Mouse (Mus musculus): ENCODE measurements around the gene Gm45713. TPM values are rescaled to one million over a fixed set of nuclear protein-coding genes. Genes with fewer than 3 reads are reported as not detected.
"Not testable (repeated sequence)": the region's sequence is repeated elsewhere in the genome, so short reads cannot be mapped to it uniquely, and the experiment has no call there.

Gm45713 gene
- polyA plus RNA-seq, 1 experiment = 0.95 TPM

- TF ChIP-seq MAX (IDR thresholded peaks at IDR 0.05) (no peak), USF1 (IDR thresholded peaks at IDR 0.05; ENCODE audit: low read depth) (no peak), CTCF (IDR thresholded peaks at IDR 0.05; ENCODE audit: control insufficient read depth, insufficient read depth, insufficient read length) (no peak)
- Histone ChIP-seq H3K36me3 (ENCODE audit: control insufficient read depth, insufficient read depth) (no peaks in the 10 kb centered on the region), H3K4me3 (ENCODE audit: insufficient read depth, poor library complexity, severe bottlenecking) (peak overlapping the region; percentile 55), H3K79me2 (ENCODE audit: control insufficient read depth, insufficient read depth) (peaks cover 6% of the 10 kb centered on the region), H3K27me3 (ENCODE audit: control insufficient read depth, insufficient read depth, insufficient read length) (no peaks in the 10 kb centered on the region), H3K79me3 (ENCODE audit: low read depth) (no peaks in the 10 kb centered on the region), H3ac (ENCODE audit: control insufficient read depth, insufficient read length, low read depth) (peak overlapping the region; percentile 85)
Measured at GRCm38 (mm10) chr7:45153586-45153985, 17.6 kb upstream of the Gm45713 start.

GRCm38 (mm10) chr7:45153052-45153451 lies 17.0 kb upstream of the Gm45713 start:
- not testable (repeated sequence) for H3K4me3 ChIP-seq (ENCODE audit: insufficient read depth, poor library complexity, severe bottlenecking); H3K79me3 ChIP-seq (ENCODE audit: low read depth); H3K79me2 ChIP-seq (ENCODE audit: control insufficient read depth, insufficient read depth); H3K36me3 ChIP-seq (ENCODE audit: control insufficient read depth, insufficient read depth); H3K27me3 ChIP-seq (ENCODE audit: control insufficient read depth, insufficient read depth, insufficient read length); H3ac ChIP-seq (ENCODE audit: control insufficient read depth, insufficient read length, low read depth)

- H3K79me2 ChIP-seq (ENCODE audit: control insufficient read depth, insufficient read depth) = peaks cover 6% of the 10 kb centered on the region
- H3ac ChIP-seq (ENCODE audit: control insufficient read depth, insufficient read length, low read depth) = no peak overlapping the region
- no peak for TF ChIP-seq FOSL1 (IDR thresholded peaks at IDR 0.05; ENCODE audit: insufficient read depth, low read length, poor library complexity, severe bottlenecking)
- TF ChIP-seq MAX (IDR thresholded peaks at IDR 0.05) = no peak
- no peak for TF ChIP-seq MYOD1 (IDR thresholded peaks at IDR 0.05; ENCODE audit: control insufficient read depth, insufficient read length, low read depth)
- no peak for TF ChIP-seq CTCF (IDR thresholded peaks at IDR 0.05; ENCODE audit: control insufficient read depth, insufficient read depth, insufficient read length)
- no peak for TF ChIP-seq MYOG (IDR thresholded peaks at IDR 0.05; ENCODE audit: control insufficient read depth, extremely low read depth, insufficient read length)
- no peak for TF ChIP-seq USF1 (IDR thresholded peaks at IDR 0.05; ENCODE audit: low read depth)
- no peak for TF ChIP-seq CEBPB (IDR thresholded peaks at IDR 0.05; ENCODE audit: low read depth)
- H3K79me3 ChIP-seq (ENCODE audit: low read depth) = no peaks in the 10 kb centered on the region
- no peaks in the 10 kb centered on the region for H3K36me3 ChIP-seq (ENCODE audit: control insufficient read depth, insufficient read depth)
- H3K27me3 ChIP-seq (ENCODE audit: control insufficient read depth, insufficient read depth, insufficient read length) = no peaks in the 10 kb centered on the region
- no peak overlapping the region for H3K4me3 ChIP-seq (ENCODE audit: insufficient read depth, poor library complexity, severe bottlenecking)
Measured at GRCm38 (mm10) chr7:45151303-45151702, 15.3 kb upstream of the Gm45713 start.

- TF ChIP-seq MYOD1 (IDR thresholded peaks at IDR 0.05; ENCODE audit: control insufficient read depth, insufficient read length, low read depth) = no peak
- no peak for TF ChIP-seq MYOG (IDR thresholded peaks at IDR 0.05; ENCODE audit: control insufficient read depth, extremely low read depth, insufficient read length)
- no peak for TF ChIP-seq CTCF (IDR thresholded peaks at IDR 0.05; ENCODE audit: control insufficient read depth, insufficient read depth, insufficient read length)
- TF ChIP-seq MAX (IDR thresholded peaks at IDR 0.05) = no peak
- TF ChIP-seq FOSL1 (IDR thresholded peaks at IDR 0.05; ENCODE audit: insufficient read depth, low read length, poor library complexity, severe bottlenecking) = no peak
- TF ChIP-seq CEBPB (IDR thresholded peaks at IDR 0.05; ENCODE audit: low read depth) = no peak
- TF ChIP-seq USF1 (IDR thresholded peaks at IDR 0.05; ENCODE audit: low read depth) = no peak
- no peaks in the 10 kb centered on the region for H3K79me3 ChIP-seq (ENCODE audit: low read depth)
- H3K27me3 ChIP-seq (ENCODE audit: control insufficient read depth, insufficient read depth, insufficient read length) = no peaks in the 10 kb centered on the region
- H3ac ChIP-seq (ENCODE audit: control insufficient read depth, insufficient read length, low read depth) = no peak overlapping the region
- H3K36me3 ChIP-seq (ENCODE audit: control insufficient read depth, insufficient read depth) = no peaks in the 10 kb centered on the region
- peaks cover 6% of the 10 kb centered on the region for H3K79me2 ChIP-seq (ENCODE audit: control insufficient read depth, insufficient read depth)
- H3K4me3 ChIP-seq (ENCODE audit: insufficient read depth, poor library complexity, severe bottlenecking) = no peak overlapping the region
Measured at GRCm38 (mm10) chr7:45150321-45150720, 14.3 kb upstream of the Gm45713 start.

GRCm38 (mm10) chr7:45149545-45149944 lies 13.5 kb upstream of the Gm45713 start:
- Histone ChIP-seq H3K79me2 (ENCODE audit: control insufficient read depth, insufficient read depth) (peaks cover 6% of the 10 kb centered on the region), H3K36me3 (ENCODE audit: control insufficient read depth, insufficient read depth) (no peaks in the 10 kb centered on the region), H3ac (ENCODE audit: control insufficient read depth, insufficient read length, low read depth) (no peak overlapping the region), H3K4me3 (ENCODE audit: insufficient read depth, poor library complexity, severe bottlenecking) (no peak overlapping the region), H3K27me3 (ENCODE audit: control insufficient read depth, insufficient read depth, insufficient read length) (no peaks in the 10 kb centered on the region), H3K79me3 (ENCODE audit: low read depth) (no peaks in the 10 kb centered on the region)
- TF ChIP-seq CEBPB (IDR thresholded peaks at IDR 0.05; ENCODE audit: low read depth) (no peak), MAX (IDR thresholded peaks at IDR 0.05) (no peak), MYOD1 (IDR thresholded peaks at IDR 0.05; ENCODE audit: control insufficient read depth, insufficient read length, low read depth) (no peak), MYOG (IDR thresholded peaks at IDR 0.05; ENCODE audit: control insufficient read depth, extremely low read depth, insufficient read length) (no peak), FOSL1 (IDR thresholded peaks at IDR 0.05; ENCODE audit: insufficient read depth, low read length, poor library complexity, severe bottlenecking) (no peak), CTCF (IDR thresholded peaks at IDR 0.05; ENCODE audit: control insufficient read depth, insufficient read depth, insufficient read length) (no peak), USF1 (IDR thresholded peaks at IDR 0.05; ENCODE audit: low read depth) (no peak)

GRCm38 (mm10) chr7:45148534-45149098 lies 12.6 kb upstream of the Gm45713 start:
- H3ac ChIP-seq (ENCODE audit: control insufficient read depth, insufficient read length, low read depth) = no peak overlapping the region

More at GRCm38 (mm10) chr7:45148534-45149098, 12.6 kb upstream of the Gm45713 start:
- Histone ChIP-seq H3K27me3 (ENCODE audit: control insufficient read depth, insufficient read depth, insufficient read length) (no peaks in the 10 kb centered on the region), H3K79me3 (ENCODE audit: low read depth) (no peaks in the 10 kb centered on the region), H3K4me3 (ENCODE audit: insufficient read depth, poor library complexity, severe bottlenecking) (no peak overlapping the region), H3K36me3 (ENCODE audit: control insufficient read depth, insufficient read depth) (no peaks in the 10 kb centered on the region), H3K79me2 (ENCODE audit: control insufficient read depth, insufficient read depth) (peaks cover 4% of the 10 kb centered on the region)
- TF ChIP-seq USF1 (IDR thresholded peaks at IDR 0.05; ENCODE audit: low read depth) (no peak), FOSL1 (IDR thresholded peaks at IDR 0.05; ENCODE audit: insufficient read depth, low read length, poor library complexity, severe bottlenecking) (no peak), MAX (IDR thresholded peaks at IDR 0.05) (no peak), CTCF (IDR thresholded peaks at IDR 0.05; ENCODE audit: control insufficient read depth, insufficient read depth, insufficient read length) (no peak), MYOG (IDR thresholded peaks at IDR 0.05; ENCODE audit: control insufficient read depth, extremely low read depth, insufficient read length) (no peak), CEBPB (IDR thresholded peaks at IDR 0.05; ENCODE audit: low read depth) (no peak), MYOD1 (IDR thresholded peaks at IDR 0.05; ENCODE audit: control insufficient read depth, insufficient read length, low read depth) (no peak)
